Mouse (Mus musculus): ENCODE data around the gene Fam104a.
"Not testable (repeated sequence)": the region's sequence is repeated elsewhere in the genome, so short reads cannot be mapped to it uniquely, and the experiment has no call there.

Gene Fam104a

GRCm38 (mm10) chr11:113664279-113664678 is 19.7 kb downstream of the Fam104a start:
- no peak for DNase-seq (ENCODE audit: low read depth, low spot score)

GRCm38 (mm10) chr11:113661835-113662351 is 22.1 kb downstream of the Fam104a start:
- no peak for DNase-seq (ENCODE audit: low read depth, low spot score)

GRCm38 (mm10) chr11:113660940-113661339 is 23.0 kb downstream of the Fam104a start:
- DNase-seq (ENCODE audit: low read depth, low spot score), result no peak

GRCm38 (mm10) chr11:113660213-113660612 is 23.7 kb downstream of the Fam104a start:
- DNase-seq (ENCODE audit: low read depth, low spot score), result not testable (repeated sequence)

GRCm38 (mm10) chr11:113658763-113659162 is 25.2 kb downstream of the Fam104a start:
- DNase-seq (ENCODE audit: low read depth, low spot score), result no peak

- DNase-seq (ENCODE audit: low read depth, low spot score), result no peak
These were observed 25.6 kb downstream of the Fam104a start for GRCm38 (mm10) chr11:113658319-113658718.

- no peak for DNase-seq (ENCODE audit: low read depth, low spot score)
These were observed 26.7 kb downstream of the Fam104a start for GRCm38 (mm10) chr11:113657221-113657620.

GRCm38 (mm10) chr11:113656511-113656932 is 27.4 kb downstream of the Fam104a start:
- DNase-seq (ENCODE audit: low read depth, low spot score), result no peak

- DNase-seq (ENCODE audit: low read depth, low spot score), result no peak
These were observed 29.2 kb downstream of the Fam104a start for GRCm38 (mm10) chr11:113654561-113655270.

- no peak for DNase-seq (ENCODE audit: low read depth, low spot score)
These were observed 29.9 kb downstream of the Fam104a start for GRCm38 (mm10) chr11:113654105-113654504.

GRCm38 (mm10) chr11:113652516-113652915 is 31.4 kb downstream of the Fam104a start:
- no peak for DNase-seq (ENCODE audit: low read depth, low spot score)

- DNase-seq (ENCODE audit: low read depth, low spot score), result peak; percentile 65
These were observed 32.1 kb downstream of the Fam104a start for GRCm38 (mm10) chr11:113651907-113652273.

GRCm38 (mm10) chr11:113651206-113651906 is 32.6 kb downstream of the Fam104a start:
- DNase-seq (ENCODE audit: low read depth, low spot score), result no peak

GRCm38 (mm10) chr11:113649353-113650210 is 34.4 kb downstream of the Fam104a start, which contains the start of gene Slc39a11:
Slc39a11 (minus strand) TSS chr11:113650079.
- peak; percentile 64 for DNase-seq (ENCODE audit: low read depth, low spot score)

GRCm38 (mm10) chr11:113648690-113649352 is 35.1 kb downstream of the Fam104a start, which contains the start of gene Cog1:
Cog1 (plus strand) TSS chr11:113649169.
- DNase-seq (ENCODE audit: low read depth, low spot score), result no peak

GRCm38 (mm10) chr11:113648152-113648551 is 35.8 kb downstream of the Fam104a start:
- peak; percentile 67 for DNase-seq (ENCODE audit: low read depth, low spot score)

- no peak for DNase-seq (ENCODE audit: low read depth, low spot score)
These were observed 38.8 kb downstream of the Fam104a start for GRCm38 (mm10) chr11:113645181-113645580.

- no peak for DNase-seq (ENCODE audit: low read depth, low spot score)
These were observed 45.3 kb downstream of the Fam104a start for GRCm38 (mm10) chr11:113638680-113639079.

GRCm38 (mm10) chr11:113634699-113635121 is 49.2 kb downstream of the Fam104a start:
- DNase-seq (ENCODE audit: low read depth, low spot score), result no peak

GRCm38 (mm10) chr11:113633398-113633797 is 50.6 kb downstream of the Fam104a start:
- DNase-seq (ENCODE audit: low read depth, low spot score), result no peak

- DNase-seq (ENCODE audit: low read depth, low spot score), result no peak
These were observed 51.7 kb downstream of the Fam104a start for GRCm38 (mm10) chr11:113632303-113632702.
